Mouse (Mus musculus) layer of hippocampus, adult 9-10 months (tissue): ENCODE measurements around the gene Rprd2.
"Not testable (repeated sequence)": the region's sequence is repeated elsewhere in the genome, so short reads cannot be mapped to it uniquely, and the experiment has no call there.

Experiments
- DNase-seq: peaks from one replicate; pipeline ENCODE4 v3.0.0; 2022; ENCODE audit warnings: low spot score

Rprd2 gene

DNA sequence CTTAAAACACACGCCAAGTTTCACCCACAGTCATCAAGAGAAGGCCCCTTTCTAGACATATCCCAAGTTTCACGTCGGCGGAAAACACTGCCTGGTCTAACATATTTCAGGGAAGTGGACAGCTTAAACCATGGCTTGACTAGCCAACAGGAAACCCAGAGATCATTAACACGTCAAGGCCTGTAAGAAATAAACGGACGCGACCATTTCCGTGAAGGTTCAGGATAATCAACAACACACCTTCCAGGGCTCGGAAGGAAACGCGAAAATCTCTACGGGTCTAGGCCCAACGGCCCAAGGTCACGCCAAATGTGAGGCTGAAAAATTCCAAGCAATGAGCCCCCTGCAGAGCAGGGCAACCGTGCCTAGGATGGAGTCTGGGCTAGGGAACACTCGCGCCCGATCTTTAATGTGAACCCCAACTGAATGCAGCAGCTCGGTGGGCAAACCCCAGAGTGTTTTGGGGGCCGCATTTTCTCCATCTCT lies 594 bp downstream of the Rprd2 start:
- DNase-seq, result peak; percentile 12

DNA sequence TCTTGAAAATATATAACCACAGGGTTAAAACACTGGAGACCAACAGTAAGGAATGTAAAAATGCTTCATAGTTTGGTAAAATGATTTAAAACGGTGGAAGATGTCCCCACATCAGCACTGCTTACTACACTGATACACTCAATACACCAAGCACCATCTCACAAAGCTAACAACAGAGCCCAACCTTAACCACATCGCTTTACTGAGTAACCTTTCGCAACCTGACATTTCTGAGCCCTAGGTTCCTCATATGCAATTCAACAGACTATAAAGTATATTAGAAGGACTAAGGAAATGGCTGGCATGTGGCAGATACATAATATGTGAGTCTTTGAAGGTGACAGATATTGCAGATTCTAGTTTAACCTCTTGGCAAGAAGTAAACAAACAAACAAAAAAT lies 2.0 kb downstream of the Rprd2 start:
- DNase-seq, result no peak

DNA sequence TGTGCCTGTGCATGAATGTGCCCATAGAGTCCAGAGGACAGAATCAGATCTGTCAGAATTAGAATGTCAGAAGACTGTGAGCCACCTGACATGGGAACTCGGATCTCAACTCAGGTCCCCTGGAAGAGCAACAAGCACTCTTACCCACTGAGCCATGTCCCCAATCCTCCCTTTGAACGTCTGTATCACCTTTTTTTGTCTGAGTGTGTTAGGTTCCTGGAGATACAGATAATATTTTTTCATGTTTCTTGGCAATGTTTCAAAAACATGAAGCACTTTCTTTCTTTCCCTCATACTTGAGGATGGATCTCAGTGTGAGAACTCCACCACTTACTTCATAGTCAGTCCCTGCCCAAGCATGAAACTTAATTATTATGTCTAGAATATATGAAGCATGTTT lies 10.3 kb downstream of the Rprd2 start:
- no peak for DNase-seq

DNA sequence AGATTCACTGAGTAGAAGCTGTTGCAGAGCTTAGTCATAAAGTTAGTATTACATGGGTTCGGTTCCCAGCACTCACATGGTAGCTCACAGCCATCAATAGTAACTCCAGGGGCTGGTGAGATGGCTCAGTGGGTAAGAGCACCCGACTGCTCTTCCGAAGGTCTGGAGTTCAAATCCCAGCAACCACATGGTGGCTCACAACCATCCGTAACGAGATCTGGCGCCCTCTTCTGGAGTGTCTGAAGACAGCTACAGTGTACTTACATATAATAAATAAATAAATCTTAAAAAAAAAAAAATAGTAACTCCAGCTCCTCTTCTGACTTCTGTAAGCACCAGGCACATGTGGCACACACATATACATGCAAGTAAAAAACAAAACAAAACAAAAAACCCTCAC lies 11.0 kb downstream of the Rprd2 start:
- DNase-seq, result not testable (repeated sequence)

DNA sequence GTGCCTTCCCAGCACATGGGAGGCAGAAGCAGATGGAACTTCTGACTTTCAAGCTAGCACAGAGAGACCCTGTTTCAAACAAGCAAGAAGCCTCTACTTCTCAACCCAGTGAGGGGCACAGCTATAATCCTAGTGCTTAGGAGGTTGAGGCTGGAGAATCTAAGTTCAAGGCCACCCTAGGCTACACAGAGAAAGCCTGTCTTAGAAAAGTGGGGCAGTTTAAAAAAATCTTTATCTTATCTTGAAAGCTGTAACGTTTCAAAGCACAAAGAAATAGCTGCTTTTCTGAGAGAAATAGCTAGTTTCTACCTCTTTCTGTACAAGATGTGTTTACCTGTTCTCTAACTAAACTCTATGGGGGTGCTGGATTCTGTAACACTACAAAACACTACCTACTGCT lies 12.0 kb downstream of the Rprd2 start:
- DNase-seq, result no peak

DNA sequence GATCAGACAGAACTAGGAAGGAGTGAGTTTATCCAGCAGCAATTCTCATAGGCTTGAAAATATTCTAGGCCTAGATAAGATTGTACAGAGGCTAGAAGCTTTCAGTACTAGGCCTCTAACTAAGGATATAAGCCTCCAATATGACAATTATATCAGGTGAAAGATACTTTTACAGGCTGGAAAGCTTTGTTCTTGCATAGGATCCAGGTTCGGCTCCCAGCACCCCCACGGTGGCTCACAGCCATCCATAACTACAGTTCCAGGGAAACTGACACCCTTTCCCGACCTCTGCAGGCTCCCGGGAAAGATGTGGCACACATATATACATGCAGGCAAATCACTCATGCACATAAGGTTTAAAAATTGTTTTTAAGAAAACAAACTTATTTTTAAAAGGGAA lies 14.8 kb downstream of the Rprd2 start:
- DNase-seq, result no peak

DNA sequence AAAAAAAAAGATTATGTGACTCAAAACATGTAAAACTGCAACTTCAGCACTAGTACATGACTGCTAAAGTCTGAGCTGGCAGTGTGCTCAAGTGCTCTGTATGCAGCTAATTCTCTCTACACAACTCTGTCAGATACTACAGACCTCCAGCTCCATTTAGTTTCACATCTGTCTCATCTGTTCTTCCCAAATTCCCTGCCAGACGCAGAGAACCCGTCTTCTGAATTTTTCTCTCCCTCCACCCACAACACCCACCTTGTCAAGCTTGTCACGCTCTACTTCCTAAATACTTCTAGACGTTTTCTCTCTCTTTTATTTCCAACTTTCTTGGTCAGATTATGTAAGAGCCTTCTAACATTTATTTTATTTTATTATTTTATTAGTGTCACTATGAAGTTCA lies 19.9 kb downstream of the Rprd2 start:
- DNase-seq, result no peak

DNA sequence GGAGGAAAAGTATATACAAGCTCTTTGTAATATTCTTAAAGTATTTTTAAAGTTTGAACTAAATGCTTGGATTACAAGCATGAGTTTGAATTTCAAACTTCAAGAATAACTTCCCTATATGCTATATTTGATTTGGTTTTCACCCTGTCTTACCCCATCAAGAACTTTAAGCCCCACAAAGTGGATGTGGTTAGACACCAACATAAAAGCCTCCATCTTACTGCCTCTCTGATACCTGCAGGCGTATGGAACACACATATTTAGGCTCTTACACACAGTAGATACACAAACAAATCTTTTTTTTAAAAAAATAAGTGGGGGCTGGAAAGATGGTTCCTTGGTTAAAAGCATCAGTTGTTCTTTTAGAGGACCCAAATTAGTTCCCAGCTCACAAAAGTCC lies 24.4 kb downstream of the Rprd2 start:
- DNase-seq, result no peak

DNA sequence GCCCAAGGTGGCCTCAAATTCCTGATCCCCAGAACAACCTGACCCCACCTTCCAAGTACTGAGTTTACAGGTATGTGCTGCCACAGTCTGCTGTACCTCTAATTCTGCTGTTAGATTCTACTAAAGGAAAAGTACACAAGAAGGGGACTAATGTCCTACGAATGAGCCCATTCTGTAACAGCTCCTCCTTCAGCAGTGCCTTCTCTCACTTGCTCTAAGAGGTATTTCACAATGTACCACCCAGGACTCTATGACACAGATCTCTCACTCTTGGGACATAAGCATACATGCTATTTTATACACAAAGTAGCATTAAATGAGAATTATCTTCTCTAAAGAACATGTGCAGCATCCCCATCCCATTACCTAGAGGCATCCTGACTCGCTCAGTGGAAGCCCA lies 25.0 kb downstream of the Rprd2 start:
- no peak for DNase-seq

DNA sequence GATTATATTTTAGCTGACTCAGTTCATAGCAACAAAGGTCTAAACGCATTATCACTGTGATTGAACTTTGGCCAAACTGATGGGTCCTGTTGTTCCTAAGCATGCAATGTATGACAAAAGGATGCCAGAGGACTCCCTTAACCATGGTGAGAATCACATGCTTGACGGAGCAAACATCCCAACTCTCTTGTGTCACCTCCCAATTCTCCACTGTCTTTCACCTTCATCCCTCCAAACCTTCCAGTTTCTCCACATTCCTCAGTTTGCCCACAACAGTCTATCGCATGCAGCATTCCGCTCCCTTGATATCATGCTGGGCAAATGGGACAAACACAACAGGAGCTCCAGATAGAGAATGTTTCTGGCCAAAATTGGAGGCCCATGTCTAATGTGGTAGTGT lies 33.2 kb downstream of the Rprd2 start:
- DNase-seq, result no peak

DNA sequence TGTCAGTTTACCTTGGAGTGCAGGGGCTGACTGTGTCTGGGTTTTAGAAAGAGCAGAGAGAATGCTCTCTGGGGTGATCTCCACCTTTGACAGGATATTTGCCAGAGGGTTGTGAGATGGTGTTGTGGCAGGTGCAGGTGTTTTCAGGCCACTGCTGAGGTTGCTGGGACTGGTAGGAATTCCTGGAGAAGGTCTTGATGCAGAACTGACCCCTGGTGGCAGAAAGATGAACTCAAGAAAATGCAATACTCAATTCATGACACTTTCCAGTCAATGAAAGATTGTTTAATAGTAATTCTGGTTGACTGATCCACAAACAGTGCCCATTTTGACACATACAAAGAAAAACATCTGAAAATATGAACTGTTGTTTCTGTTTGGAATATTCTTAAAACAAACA lies 46.7 kb downstream of the Rprd2 start:
- DNase-seq, result no peak

DNA sequence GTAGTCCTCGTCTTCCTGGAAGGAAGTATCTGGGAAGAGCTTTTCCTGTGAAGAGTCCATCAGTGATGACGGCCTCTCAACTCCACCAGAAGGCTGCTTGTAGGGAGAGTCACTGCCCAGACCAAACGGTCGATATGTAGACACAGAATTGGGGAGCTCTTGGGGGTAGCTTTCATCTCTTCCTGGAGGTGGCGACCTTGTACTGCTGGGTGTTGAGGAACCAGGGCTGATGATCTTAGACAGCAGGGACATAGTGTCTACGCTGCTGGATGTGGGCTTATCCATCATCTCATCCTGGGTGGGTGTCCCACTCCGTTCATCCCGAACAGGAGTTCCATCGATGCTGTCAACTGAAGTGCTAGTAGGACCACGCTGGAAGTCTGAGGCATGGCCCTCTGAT lies 53.1 kb downstream of the Rprd2 start:
- no peak for DNase-seq

DNA sequence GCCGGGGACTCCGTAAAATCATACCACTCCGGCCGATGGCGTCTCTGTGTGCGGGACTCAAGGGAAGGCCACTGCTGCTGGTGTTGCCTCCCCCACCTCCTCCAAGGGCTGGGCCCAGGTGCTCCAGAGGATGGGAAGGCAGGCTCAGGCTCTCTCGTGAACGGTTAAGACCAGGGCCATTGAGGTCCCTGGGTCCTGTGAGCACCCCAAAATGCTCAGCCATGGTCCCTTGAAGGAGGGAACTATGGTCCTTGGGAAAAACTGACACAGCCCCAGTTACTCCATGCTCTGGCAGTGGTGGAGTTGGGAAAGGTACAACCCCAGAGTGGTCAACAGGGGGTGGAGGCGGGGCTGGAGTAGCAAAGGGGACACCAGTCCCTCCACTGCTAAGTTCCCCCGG lies 54.9 kb downstream of the Rprd2 start:
- DNase-seq, result no peak

DNA sequence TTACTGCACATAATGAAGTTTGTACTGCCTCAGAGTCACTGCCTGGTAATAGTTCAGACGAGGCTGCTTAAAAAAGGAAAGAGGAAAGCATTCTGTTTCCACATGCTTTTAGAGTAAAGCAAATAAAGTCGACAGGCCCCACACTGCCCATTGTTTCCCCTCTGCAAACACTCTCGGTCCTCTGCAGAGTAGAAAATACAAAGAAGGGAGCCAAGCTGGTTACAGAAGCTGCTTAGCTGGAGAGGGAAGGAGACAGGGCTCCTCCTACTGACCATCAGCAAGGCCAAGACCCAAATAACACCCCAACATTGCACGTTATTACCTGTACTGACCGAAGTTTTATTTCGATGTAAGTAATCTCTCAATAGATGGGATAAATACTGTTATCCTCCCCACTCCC lies 55.7 kb downstream of the Rprd2 start:
- no peak for DNase-seq

DNA sequence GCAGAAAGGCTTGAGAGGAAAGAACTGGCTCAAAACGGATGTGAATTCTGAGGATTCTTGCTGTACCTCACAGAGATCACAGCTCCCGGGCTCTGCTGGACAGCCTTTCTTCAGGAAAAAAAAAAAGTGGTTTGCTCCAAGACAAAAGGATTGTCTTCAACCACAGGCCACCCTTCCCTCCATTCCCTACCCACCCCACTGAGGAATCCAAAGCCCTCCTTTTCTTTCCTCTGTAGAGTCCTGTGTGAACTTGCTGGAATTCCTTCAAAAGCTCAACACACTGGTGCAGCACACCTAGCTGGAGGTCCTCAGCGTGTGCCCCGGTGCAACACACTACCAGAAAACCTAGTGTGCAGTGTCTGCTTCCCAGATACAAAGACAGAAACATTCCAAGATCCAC lies 56.9 kb downstream of the Rprd2 start:
- DNase-seq, result no peak

DNA sequence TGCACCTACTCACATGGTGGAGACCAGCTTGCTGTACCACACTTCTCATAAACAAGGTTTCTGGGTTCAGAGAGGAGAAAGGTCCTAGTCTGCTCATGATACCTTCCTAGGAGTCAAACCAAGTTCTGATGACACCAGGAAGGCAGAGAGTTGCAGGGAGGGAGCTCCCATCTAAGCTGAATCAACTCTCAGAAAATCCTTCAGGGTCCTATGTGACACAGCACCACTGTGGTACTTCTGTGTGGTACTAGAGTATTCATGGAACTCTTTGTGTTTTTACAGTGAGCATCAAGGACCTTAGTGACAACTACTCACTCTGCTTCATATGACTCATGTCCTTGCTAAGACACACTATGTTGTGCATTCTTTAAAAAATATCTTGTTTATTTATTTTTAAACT lies 58.0 kb downstream of the Rprd2 start:
- no peak for DNase-seq

DNA sequence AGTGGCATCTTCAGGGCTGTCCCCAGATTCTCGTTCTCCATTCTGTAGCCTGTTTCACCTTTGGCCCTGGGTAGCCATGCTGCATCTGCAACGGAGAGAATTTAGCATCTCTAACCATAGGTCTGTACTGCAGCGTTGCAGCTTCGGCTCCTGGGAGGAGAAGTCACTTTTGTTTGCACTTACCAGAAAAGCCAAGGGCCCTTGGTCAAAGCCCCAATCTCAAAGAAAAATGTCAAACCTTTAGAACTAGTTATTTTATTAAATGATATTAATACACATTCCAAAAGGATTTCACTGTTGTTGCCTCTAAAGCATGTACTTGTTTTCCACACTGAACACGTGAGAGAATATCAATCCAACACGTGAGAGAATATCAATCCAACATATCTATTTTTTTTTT lies 58.6 kb downstream of the Rprd2 start, which contains the start of gene Tars2:
Gene Tars2 (minus strand): TSS at position 101 of the 400 bp plus-strand sequence.
- DNase-seq, result no peak

DNA sequence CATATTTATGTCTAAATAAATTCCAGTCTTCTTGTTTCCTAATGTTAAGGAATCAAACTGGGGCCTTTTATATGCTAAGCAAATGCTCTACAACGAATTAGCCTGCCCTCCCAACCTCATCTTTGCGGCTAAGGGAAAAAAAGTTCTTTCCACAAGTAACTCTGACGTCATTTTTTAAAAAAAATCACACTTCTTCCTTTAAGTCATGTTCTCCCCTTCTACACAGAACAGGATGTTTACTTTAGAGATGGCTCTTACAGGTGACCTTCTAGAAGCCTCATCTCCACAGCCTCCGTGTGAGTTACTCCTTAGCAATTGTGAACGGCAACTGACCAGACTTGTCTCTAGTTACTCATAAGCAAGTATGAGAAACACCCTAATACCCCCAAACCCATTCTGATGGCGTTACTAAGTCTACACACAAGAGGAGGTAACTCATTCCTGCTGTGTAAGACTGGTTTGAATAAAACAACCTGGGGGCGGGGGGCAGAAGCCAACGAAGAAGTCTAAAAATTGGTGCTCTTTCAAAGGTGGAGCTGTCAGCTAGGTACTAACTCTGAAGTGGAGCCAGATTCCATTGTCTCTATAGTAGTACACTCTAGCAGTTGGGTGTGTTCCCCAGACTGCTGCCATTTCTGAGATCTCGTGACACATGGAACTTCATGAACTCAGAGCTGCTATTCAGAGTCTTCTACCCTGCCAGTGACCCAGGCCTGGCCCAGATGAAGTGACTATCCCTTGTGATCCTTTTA lies 60.0 kb downstream of the Rprd2 start:
- DNase-seq, result no peak

DNA sequence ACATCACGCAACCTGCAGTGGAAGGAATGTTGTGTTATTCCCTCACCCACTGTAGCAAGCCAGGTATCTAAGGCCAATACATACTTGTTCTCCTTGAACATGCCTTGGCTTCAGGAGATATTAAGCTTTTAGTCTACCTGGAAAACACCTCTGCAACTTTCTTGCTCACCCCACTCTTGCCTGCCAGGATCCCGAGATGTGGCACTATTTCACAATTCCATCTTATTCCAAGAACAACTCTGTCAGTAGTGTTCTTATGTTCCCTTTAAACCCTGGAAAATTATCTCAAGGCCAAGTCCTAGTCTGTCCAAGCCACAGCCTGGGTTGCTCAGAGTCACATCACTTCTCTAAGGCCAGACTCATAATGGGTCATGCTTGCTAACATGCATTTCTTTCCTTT lies 61.9 kb downstream of the Rprd2 start:
- DNase-seq, result no peak

DNA sequence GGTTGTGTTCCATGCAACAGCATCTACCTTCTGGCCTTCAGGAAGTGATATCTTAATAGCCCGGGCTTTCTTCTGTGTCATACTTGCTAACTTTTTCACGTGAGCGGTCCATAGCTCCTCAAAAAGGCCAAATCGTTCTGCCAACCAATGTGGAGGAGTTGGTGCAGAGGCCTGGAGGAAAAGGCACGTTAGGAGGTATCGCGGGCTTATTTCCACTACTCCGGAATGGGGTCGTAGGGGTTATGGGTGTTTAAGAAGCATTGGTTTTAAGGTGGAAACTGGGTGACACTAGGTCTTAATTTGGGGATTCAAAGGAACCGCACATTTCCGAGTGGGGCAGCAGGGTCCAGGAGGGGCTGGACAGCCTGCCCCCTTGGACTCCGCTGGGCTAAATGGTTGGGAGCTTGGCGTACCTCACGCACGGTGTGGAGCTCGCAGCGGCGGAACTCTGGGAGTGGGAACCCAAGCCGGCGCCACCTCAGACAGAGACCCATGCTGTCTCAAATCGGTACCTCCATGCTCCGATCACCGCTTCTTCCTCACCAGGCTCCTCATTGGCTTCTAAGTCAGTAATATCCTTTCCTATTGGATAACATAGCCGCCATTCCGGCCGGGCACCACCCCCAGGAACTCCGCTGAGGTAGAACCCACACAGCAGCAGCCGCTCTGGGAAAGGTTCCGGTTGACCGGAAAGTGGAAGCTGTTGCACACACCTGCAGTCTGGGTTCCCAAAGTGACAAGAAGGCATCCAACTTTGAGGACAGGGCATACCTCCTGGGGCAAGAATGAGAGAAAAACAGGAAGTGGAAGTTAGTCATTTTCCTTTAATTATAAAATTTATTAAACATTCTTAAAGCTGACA lies 64.1 kb downstream of the Rprd2 start:
- DNase-seq, result peak; percentile 97

DNA sequence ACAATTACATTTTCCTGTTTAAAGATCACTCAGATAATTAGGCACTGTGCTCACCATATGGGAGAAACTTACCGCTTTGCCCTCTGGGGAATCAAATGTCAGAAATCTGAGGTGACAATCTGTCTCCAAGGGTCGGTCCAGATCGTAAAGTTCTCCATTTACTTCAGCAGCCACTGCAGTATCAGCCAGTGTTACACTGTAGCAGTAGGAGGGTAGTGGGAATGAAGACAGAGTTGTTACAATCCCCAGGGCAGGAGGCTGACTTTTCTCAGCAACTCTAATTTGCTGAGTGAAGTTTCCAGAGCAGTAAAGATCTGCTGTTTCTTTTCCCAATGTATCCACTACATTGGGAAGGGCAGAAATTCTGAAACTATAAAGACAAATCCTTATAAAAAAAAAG lies 65.7 kb downstream of the Rprd2 start:
- no peak for DNase-seq

DNA sequence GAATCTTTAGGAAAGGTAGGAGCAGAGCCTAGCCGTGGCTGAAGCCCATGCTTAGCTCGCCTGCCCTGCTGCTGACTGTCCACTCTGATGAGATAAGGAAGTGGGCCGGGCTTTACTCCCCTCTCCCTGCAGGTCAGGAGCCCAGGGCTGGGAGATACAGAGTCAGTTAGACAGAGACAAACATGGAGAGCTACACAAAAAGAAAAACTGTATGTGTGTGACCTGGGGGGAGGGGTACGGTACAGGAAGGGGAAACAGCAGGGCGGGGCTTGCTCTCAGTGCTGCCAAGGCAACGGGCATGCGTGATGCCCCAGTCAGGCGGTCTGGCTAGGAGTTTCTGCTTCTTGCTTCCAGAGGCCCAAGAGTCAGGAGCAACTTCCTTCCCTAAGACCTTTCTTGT lies 78.3 kb downstream of the Rprd2 start:
- DNase-seq, result no peak

DNA sequence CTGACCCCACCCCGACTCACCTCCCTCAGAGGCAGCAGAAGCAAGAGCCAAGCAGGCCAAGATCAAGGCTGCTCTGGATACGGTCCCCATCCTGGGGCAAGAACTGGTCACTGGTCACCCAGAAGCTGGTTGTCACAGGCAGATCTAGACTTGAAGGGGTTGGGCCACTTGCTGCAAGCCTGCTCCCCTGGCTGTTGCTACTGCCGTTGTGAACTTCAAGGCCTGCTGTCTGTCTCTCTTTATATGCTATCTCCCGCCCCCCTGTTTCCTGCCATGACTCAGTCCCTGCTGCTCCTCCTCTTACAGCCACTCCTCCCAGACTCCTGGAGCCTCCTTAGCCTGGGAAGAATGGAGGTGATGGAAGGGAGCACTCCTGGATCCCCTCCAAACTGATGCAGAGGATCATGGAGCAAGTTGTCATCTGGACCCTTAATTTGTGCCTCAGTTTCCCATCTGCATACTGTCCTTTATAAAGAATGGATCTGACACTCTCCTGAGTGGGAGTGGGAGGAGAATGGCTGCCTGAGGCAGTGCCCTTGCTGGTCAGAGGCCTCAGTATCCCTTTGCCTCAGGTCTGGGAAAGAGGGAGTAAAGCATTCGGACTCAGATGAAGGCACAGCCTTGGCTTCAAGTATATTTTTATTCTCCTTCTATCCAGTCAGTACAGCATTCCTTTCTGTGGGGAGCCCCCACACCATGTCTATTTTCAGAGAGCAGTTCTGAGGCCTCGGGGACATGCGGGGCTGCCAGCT lies 79.1 kb downstream of the Rprd2 start, which contains the start of gene Ecm1:
Gene Ecm1 (minus strand): TSS at position 217 of the 752 bp plus-strand sequence.
- no peak for DNase-seq
